Mouse (Mus musculus) heart, postnatal 0 days (tissue): ENCODE data around the gene Ccdc142. TPM values are rescaled to one million over a fixed set of nuclear protein-coding genes. Genes with fewer than 3 reads are reported as not detected.

Experiments
- ATAC-seq: fragments of 200-750 bp; cut with Nextera tagmentation; 2 replicates; pipeline ENCODE4 v1.8.0; 2017; ENCODE audit warnings: low read depth, moderate number of reproducible peaks, moderate library complexity; ENCODE audit not compliant: insufficient read depth
- DNase-seq: peaks from one replicate; pipeline ENCODE4 v3.0.0-alpha.2; 2016; ENCODE audit warnings: low spot score
- H3K27ac ChIP-seq: fragments of 300-500 bp; sonication (generic); 2 replicates; pipeline ENCODE4 v1.5.1; 2014; ENCODE audit warnings: low read depth, mild to moderate bottlenecking
- H3K27me3 ChIP-seq: fragments of 300-500 bp; sonication (generic); 2 replicates; pipeline ENCODE4 v1.6.1; 2014; ENCODE audit warnings: low read length, mixed read lengths; ENCODE audit not compliant: control insufficient read depth, insufficient read depth
- H3K36me3 ChIP-seq: fragments of 300-500 bp; sonication (generic); replicated peaks from 2 replicates; pipeline ENCODE4 v1.6.1; 2014; ENCODE audit warnings: low read length, mixed read lengths; ENCODE audit not compliant: control insufficient read depth, insufficient read depth
- H3K4me1 ChIP-seq: fragments of 300-500 bp; sonication (generic); 2 replicates; pipeline ENCODE4 v1.6.1; 2014; ENCODE audit warnings: antibody characterized with exemption; ENCODE audit not compliant: control insufficient read depth, insufficient read depth
- H3K4me2 ChIP-seq: fragments of 300-500 bp; sonication (generic); 2 replicates; pipeline ENCODE4 v1.6.1; 2014; ENCODE audit warnings: low read depth, mild to moderate bottlenecking, low read length, moderate library complexity
- H3K4me3 ChIP-seq: fragments of 300-500 bp; sonication (generic); 2 replicates; pipeline ENCODE4 v1.5.1; 2014; ENCODE audit warnings: low read depth, low read length
- H3K9ac ChIP-seq: fragments of 300-500 bp; sonication (generic); replicated peaks from 2 replicates; pipeline ENCODE4 v1.6.1; 2014; ENCODE audit warnings: low read depth, low read length, mixed read lengths
- H3K9me3 ChIP-seq: fragments of 300-500 bp; sonication (generic); replicated peaks from 2 replicates; pipeline ENCODE4 v1.6.1; 2016; ENCODE audit warnings: low read length; ENCODE audit not compliant: control insufficient read depth
- CTCF ChIP-seq: IDR thresholded peaks from 2 replicates; pipeline ENCODE4 v1.5.1; 2016; ENCODE audit warnings: antibody characterized with exemption, control low read depth, low read depth
- EP300 ChIP-seq: IDR thresholded peaks from 2 replicates; pipeline ENCODE4 v1.6.1; 2016; ENCODE audit warnings: antibody characterized with exemption, low read depth
- WGBS: fragments of 180-500 bp; shearing (Covaris S2); extraction: QIAGEN DNeasy Blood & Tissue Kit; methylation state at CpG from one replicate; pipeline ENCODE4 v1.1.7; 2014; 5-methylcytosine and 5-hydroxymethylcytosine counted together
- polyA plus RNA-seq: library from polyadenylated mRNA; unstranded; fragments of >200 nt; fragmentation: Nextera tagmentation; extraction: Ambion mirVana; gene quantifications from 2 replicates; pipeline ENCODE4 v1.2.1, GENCODE M21; 2015
- total RNA-seq: library from RNA; depleted of rRNA; stranded (reverse); fragments of >200 nt; gene quantifications from 2 replicates; pipeline ENCODE4 v1.2.3, GENCODE M21; 2014; ENCODE audit warnings: low replicate concordance

Ccdc142 gene
- total and polyA plus RNA-seq, 2 experiments from 2014 or later = 0.11 to 1.6 TPM

DNA sequence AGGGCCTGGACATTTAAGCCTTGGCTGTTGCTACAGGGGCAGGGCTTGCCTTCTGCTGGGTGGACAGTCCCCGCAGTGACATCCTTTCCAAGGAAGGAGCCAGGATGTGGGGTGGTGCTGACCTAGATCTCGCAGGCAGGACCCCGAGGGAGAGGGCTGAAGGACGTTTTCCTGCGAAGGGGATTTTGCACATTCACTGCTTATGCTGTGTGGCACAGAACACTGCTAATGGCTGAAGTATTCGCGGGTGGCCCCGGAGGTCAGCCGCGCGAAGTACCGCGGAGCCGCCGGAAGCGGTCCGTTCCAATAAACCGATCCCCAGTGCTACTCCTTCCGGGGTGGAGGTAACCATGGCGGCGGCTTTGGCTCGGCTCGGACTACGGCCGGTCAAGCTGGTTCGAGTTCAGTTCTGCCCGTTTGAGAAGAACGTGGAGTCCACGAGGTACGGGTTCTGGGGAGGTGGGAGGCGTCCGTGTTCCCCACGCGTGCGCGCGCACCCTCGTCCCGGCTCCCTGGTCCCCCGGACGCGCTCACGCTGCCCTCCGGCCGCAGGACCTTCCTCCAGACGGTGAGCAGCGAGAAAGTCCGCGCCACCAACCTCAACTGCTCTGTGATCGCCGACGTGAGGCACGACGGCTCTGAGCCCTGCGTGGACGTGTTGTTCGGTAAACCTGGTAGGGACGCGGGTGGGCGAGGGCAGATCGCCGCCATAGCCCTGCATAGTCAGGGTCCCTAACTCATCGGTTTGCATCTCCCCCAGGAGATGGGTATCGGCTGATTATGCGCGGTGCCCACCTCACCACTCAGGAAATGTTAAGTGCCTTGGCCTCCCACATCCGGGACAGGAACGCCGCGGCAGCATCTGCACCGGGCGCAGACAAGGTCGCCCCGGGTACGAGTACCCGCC, 7.6 kb downstream of the Ccdc142 start, which contains the start of gene Mrpl53:
Gene Mrpl53 (plus strand): TSS at position 279 of the 907 bp plus-strand sequence.
- peaks cover 14% of the 10 kb centered on the region for H3K36me3 ChIP-seq
- ATAC-seq (peak; percentile 87), DNase-seq (peak; percentile 75)
- peak within 1 kb of the TSS; percentile 84 for H3K9ac ChIP-seq
- TF ChIP-seq CTCF (no peak), EP300 (peak; percentile 54; the same call in 1 of the 2 replicates)
- H3K4me3 ChIP-seq = peak within 1 kb of the TSS; percentile 88
- under 1% methylated on average over 73 of the region's 76 CpGs for WGBS
- H3K27me3 ChIP-seq = no peaks in the 10 kb centered on the region
- H3K4me2 ChIP-seq = peak within 1 kb of the TSS; percentile 89
- H3K27ac ChIP-seq = peak within 1 kb of the TSS; percentile 89
- H3K9me3 ChIP-seq = no peaks in the 10 kb centered on the region
- peaks cover 19% of the 10 kb centered on the region for H3K4me1 ChIP-seq

DNA sequence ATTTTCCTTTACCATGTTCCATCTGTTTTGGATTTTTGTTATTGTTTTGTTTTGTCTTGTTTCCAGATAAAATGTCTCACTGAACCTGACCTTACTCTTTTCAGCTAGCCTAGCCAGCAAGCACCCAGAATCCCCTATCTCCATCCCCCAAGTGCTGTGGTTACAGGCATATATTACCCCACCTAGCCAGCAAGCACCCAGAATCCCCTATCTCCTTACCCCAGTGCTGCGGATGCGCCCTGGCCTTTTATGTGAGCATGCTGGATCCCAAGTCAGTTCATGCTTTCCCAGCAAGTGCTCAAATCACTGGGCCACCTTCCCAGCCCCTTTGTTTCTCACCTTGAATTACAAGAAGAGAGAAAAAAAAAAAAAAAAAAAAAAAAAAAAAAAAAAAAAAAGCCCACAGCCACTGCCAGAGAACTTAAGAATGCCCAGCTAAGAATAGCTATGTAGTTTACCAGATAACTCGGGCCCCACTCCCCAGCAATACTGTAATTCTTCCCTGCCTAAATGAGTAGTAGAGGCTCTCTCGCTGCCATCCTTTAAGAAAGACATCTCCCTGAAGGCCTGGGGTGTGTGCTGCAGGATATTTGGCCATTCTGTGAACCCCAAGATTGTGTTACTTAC, 10.2 kb downstream of the Ccdc142 start:
- H3K36me3 ChIP-seq = peaks cover 6% of the 10 kb centered on the region; the same call in 1 of the 2 replicates
- H3K4me1 ChIP-seq = peaks cover 27% of the 10 kb centered on the region
- H3K27me3 ChIP-seq = no peaks in the 10 kb centered on the region
- no peak overlapping the region for H3K27ac ChIP-seq
- TF ChIP-seq CTCF = no peak
- TF ChIP-seq EP300 = no peak
- DNase-seq (no peak), ATAC-seq (no peak)
- 47% methylated on average over 4 of the region's 4 CpGs for WGBS
- no peak overlapping the region for H3K4me2 ChIP-seq
- no peak overlapping the region for H3K4me3 ChIP-seq
- H3K9me3 ChIP-seq = no peaks in the 10 kb centered on the region
- H3K9ac ChIP-seq = no peak overlapping the region

DNA sequence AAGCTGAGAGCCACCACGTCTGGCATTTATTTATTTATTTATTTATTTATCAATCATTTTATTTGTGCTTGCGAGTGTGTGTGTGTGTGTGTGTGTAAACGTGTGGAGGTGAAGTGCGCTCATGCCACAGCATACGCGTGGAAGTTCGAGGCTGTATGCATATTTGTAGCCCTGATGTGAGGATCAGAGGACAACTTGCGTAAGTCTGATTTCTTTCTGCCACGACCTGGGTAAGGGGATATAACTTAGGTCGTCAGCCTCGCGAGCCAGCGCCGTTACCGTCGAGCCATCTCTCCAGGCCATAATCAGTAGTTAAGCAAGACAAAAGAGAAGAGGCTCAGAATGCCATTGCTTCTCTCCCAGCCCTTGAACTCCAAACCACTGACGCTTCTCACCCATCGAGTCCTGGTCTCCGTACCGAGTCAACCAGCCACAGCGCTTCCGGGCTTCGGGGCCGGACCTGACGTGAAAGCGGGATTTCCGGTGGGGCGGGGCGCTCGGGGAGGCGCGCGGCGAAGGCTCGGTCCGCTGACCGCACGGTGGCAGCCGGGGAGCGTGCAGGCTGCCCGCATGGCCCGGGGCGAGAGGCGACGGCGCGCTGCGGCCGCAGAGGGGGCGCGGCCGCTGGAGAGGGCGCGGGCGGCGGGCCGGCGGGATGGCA, 13.7 kb downstream of the Ccdc142 start, which contains the start of gene Mogs:
Gene Mogs (plus strand): TSS at position 486 of the 661 bp plus-strand sequence.
- Histone ChIP-seq H3K4me1 (peaks cover 13% of the 10 kb centered on the region), H3K27ac (peak within 1 kb of the TSS; percentile 73), H3K27me3 (no peaks in the 10 kb centered on the region), H3K9me3 (no peaks in the 10 kb centered on the region), H3K4me3 (peak within 1 kb of the TSS; percentile 64), H3K36me3 (peaks cover 21% of the 10 kb centered on the region), H3K4me2 (peak within 1 kb of the TSS; percentile 84), H3K9ac (peak within 1 kb of the TSS; percentile 61)
- under 1% methylated on average over 44 of the region's 58 CpGs for WGBS
- peak; percentile 87 for DNase-seq
- ATAC-seq = peak; percentile 92
- no peak for TF ChIP-seq EP300
- TF ChIP-seq CTCF = peak; percentile 38; the same call in 1 of the 2 replicates

- H3K4me1 ChIP-seq = peaks cover 15% of the 10 kb centered on the region
- peak overlapping the region; percentile 84 for H3K4me2 ChIP-seq
- TF ChIP-seq CTCF (no peak), EP300 (no peak)
- H3K9me3 ChIP-seq = no peaks in the 10 kb centered on the region
- DNase-seq (no peak), ATAC-seq (peak; percentile 61)
- H3K4me3 ChIP-seq = peak overlapping the region; percentile 64
- H3K27me3 ChIP-seq = no peaks in the 10 kb centered on the region
- peaks cover 20% of the 10 kb centered on the region for H3K36me3 ChIP-seq
- peak overlapping the region; percentile 61 for H3K9ac ChIP-seq
- peak overlapping the region; percentile 73 for H3K27ac ChIP-seq
- WGBS = under 1% methylated on average over 33 of the region's 48 CpGs
Measured at GRCm38 (mm10) chr6:83115682-83116372, 14.4 kb downstream of the Ccdc142 start.
